Mouse (Mus musculus): ENCODE results near the gene Antxrl.

Antxrl gene

GRCm38 (mm10) chr14:34104892-34105291 lies 52.4 kb downstream of the Antxrl start:
- peak; percentile 60 to 75 for DNase-seq

- DNase-seq: peak; percentile 22 to 38
Measured at GRCm38 (mm10) chr14:34106389-34107062, 54.0 kb downstream of the Antxrl start.

GRCm38 (mm10) chr14:34107594-34107993 lies 55.1 kb downstream of the Antxrl start:
- DNase-seq: no peak

GRCm38 (mm10) chr14:34114311-34114710 lies 61.8 kb downstream of the Antxrl start:
- DNase-seq: no peak

- no peak for DNase-seq
Measured at GRCm38 (mm10) chr14:34119046-34119723, 66.7 kb downstream of the Antxrl start.

- no peak for DNase-seq
Measured at GRCm38 (mm10) chr14:34120016-34120910, 67.8 kb downstream of the Antxrl start.

- no peak for DNase-seq
Measured at GRCm38 (mm10) chr14:34120923-34121351, 68.4 kb downstream of the Antxrl start.

- no peak for DNase-seq
Measured at GRCm38 (mm10) chr14:34121691-34122090, 69.2 kb downstream of the Antxrl start.
